Mouse (Mus musculus) sigmoid colon, adult 10 weeks (tissue): ENCODE measurements around the gene Gpn1. TPM values are rescaled to one million over a fixed set of nuclear protein-coding genes. Genes with fewer than 3 reads are reported as not detected.

ENCODE experiments used
- polyA plus RNA-seq: library from polyadenylated mRNA; stranded (reverse); fragments of 350-450 nt; fragmentation: Illumina TruSeq; extraction: RNeasy Lipid Tissue Mini Kit (QIAGEN cat#74804); gene quantifications from one replicate; pipeline ENCODE4 v1.2.3, GENCODE M21; 2014; ENCODE audit warnings: low read depth, low replicate concordance

Gpn1 gene
- polyA plus RNA-seq: 18.3 TPM

DNA sequence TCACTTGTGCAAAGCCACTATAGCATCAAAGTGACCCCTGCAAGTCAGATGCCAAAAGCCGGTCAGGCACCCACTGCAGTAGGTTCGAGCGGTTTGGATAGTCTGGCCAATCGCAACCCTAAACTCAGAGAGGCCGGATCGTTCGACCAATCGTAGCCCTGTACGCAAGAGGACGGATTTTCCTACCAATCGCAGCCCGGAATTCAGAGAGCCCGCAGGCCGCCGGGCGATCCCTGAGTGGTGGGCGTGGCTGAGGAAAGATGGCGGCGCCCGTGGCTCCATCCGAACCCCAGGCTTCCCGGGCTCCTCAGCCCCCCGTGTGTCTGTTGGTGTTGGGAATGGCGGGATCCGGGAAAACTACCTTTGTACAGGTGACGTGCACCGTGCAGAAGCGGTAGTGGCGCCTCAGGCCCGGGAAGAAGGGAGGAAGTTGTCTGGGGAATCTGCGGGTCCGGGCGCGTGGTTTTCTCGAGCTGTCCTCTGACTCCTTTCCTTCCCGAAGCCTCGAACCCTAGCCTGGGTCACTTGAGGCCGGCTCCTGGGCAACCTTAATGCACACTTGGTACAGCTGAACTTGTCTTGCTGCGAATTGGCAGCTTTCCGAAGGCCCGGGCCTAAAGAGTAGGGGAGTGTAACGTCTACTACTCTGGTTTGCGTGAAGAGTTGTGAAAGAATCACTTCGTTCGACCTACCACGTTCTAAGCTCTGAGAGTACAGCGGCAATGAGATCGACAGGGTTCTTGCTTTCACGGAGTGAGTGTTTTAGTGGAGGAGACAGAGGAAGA lies at the start of gene Gpn1:
Gene Gpn1 (plus strand): TSS at position 229 of the 785 bp plus-strand sequence.

GRCm38 (mm10) chr5:31451878-31452561 lies 42.5 kb upstream of the Gpn1 start, which contains the start of gene Zfp512:
Gene Zfp512 (plus strand): TSS chr5:31452431.

GRCm38 (mm10) chr5:31485440-31485839 lies 9.1 kb upstream of the Gpn1 start, which contains the start of gene 4930548H24Rik:
Gene 4930548H24Rik (plus strand): TSS chr5:31485740.

DNA sequence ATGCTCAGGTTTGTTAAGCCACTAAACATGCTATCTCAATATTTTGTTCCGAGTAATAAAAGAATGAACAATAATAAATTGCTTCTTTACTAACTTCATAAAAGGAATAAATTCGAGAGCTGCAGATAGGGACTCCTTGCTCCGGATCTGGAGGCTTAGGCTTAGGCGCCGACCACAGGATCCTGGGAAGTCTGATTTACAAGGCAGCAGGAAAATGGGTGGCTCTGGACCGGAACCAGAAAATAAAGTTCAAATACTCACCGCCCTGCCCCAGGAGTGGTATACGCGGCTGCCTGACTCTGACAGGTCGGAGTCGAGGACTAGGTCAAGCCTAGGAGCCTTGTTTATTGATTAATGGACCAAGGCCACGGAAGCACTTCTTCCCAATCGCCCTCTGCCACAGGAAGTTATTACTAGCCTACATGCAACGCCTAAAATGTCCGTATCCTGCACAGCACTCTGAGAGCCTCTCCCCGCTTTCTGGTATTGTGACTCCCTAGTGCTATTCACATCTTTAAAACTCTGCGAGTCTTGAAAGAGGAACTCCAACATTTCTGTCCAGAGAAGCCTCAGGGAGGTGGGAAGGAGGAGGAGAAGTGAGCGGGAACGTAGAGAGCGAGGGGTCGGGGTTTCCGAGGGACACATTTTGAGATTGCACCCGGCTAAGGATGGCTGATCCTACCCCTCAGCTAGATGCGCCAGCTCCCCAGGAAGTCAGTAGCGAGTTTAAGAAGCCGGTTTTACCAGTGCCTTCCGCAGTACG lies 32.0 kb downstream of the Gpn1 start, which contains the start of gene Slc4a1ap:
Gene Slc4a1ap (plus strand): TSS at position 642 of the 763 bp plus-strand sequence.

DNA sequence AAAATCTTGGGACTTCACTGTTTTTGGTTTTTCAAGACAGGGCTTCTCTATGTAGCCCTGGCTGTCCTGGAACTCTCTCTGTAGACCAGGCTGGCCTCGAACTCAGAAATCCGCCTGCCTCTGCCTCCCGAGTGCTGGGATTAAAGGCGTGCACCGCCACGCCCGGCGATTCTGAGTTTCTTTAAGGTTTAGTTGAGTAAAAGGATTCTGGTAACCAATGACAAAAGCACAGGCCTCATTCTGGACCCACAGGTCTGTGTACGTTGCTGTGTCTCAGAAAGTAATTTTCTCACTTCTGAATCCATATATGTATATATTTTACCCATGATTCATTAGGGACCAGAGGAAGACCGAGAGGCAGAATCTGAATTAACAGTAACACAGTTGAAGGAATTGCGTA lies 33.2 kb downstream of the Gpn1 start, which contains the start of gene Supt7l:
Gene Supt7l (minus strand): TSS at position 101 of the 400 bp plus-strand sequence.

Other genes with a start within 250 kb of the Gpn1 start
- gene Krtcap3, start 243.1 kb upstream of the Gpn1 start, polyA plus RNA-seq: 7.3 TPM
- gene Ift172, start 203.6 kb upstream of the Gpn1 start, polyA plus RNA-seq: 11.8 TPM
- gene Fndc4, start 198.7 kb upstream of the Gpn1 start, polyA plus RNA-seq: 1.7 TPM
- gene Gckr, start 197.3 kb upstream of the Gpn1 start, polyA plus RNA-seq: not detected
- 23.8 TPM for gene Zfp512, start 42.3 kb upstream of the Gpn1 start, polyA plus RNA-seq
- gene 4930548H24Rik, start 9.0 kb upstream of the Gpn1 start, polyA plus RNA-seq: not detected
- 51.6 TPM for gene Slc4a1ap, start 32.3 kb downstream of the Gpn1 start, polyA plus RNA-seq
- gene Supt7l, start 33.1 kb downstream of the Gpn1 start, polyA plus RNA-seq: 11.4 TPM
- 79.1 TPM for gene Mrpl33, start 102.2 kb downstream of the Gpn1 start, polyA plus RNA-seq
- gene Rbks, start 202.9 kb downstream of the Gpn1 start, polyA plus RNA-seq: 8.3 TPM
- gene Babam2, start 202.9 kb downstream of the Gpn1 start, polyA plus RNA-seq: 66.4 TPM